Mouse (Mus musculus): ENCODE results near the gene Anapc15.

DNA sequence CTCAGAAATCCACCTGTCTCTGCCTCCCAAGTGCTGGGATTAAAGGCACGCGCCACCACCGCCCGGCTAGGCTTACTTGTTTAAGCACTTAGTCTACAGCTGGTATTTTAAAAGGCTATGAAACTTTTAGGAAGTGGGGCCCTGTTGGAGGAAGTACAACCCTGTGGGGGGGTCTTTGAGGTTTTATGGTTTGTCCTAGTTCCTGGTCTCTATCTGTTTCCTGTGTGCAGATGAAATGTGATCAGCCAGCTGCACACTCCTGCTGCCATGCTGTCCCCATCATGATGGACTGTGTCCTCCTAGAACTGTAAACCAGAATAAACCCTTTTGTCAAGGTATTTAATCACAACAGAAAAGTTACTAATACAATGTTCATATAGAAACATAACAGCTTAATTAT is 20.6 kb downstream of the Anapc15 start:
- TF ChIP-seq CTCF (IDR thresholded peaks at IDR 0.05; ENCODE audit: control insufficient read depth, insufficient read depth, low read length) (no peak), POLR2A (IDR thresholded peaks at IDR 0.05; ENCODE audit: borderline replicate concordance, control insufficient read depth, low read depth, low read length) (no peak)
